Mouse (Mus musculus): ENCODE measurements around the gene Mrpl3. TPM values are rescaled to one million over a fixed set of nuclear protein-coding genes. Genes with fewer than 3 reads are reported as not detected.
"Not testable (repeated sequence)": the region's sequence is repeated elsewhere in the genome, so short reads cannot be mapped to it uniquely, and the experiment has no call there.

Gene Mrpl3
- polyA plus RNA-seq, 1 experiment from 2014 or later = 121 TPM

- Histone ChIP-seq H3K9me3 (no peaks in the 10 kb centered on the region), H3K36me3 (peaks cover 17% of the 10 kb centered on the region), H3K4me3 (replicated peaks) (no peak overlapping the region), H3K27me3 (replicated peaks) (no peaks in the 10 kb centered on the region), H3K4me1 (replicated peaks) (no peaks in the 10 kb centered on the region), H3K27ac (no peak overlapping the region), H3K4me2 (replicated peaks) (no peak overlapping the region), H3K9ac (no peak overlapping the region)
- WGBS = 88% methylated on average over 4 of the region's 4 CpGs
- ATAC-seq = no peak
Observed at GRCm38 (mm10) chr9:105072991-105073748, 20.1 kb downstream of the Mrpl3 start.

- no peaks in the 10 kb centered on the region for H3K4me1 ChIP-seq (replicated peaks)
- no peak overlapping the region for H3K27ac ChIP-seq
- H3K4me3 ChIP-seq (replicated peaks) = no peak overlapping the region
- no peak overlapping the region for H3K9ac ChIP-seq
- H3K9me3 ChIP-seq = no peaks in the 10 kb centered on the region
- WGBS = 91% methylated on average over 8 of the region's 8 CpGs
- no peaks in the 10 kb centered on the region for H3K27me3 ChIP-seq (replicated peaks)
- ATAC-seq = no peak
- peaks cover 14% of the 10 kb centered on the region for H3K36me3 ChIP-seq
- no peak overlapping the region for H3K4me2 ChIP-seq (replicated peaks)
Observed at GRCm38 (mm10) chr9:105074851-105075250, 21.8 kb downstream of the Mrpl3 start.

- Histone ChIP-seq H3K4me2 (replicated peaks) (no peak overlapping the region), H3K27me3 (replicated peaks) (no peaks in the 10 kb centered on the region), H3K27ac (no peak overlapping the region), H3K36me3 (peaks cover 10% of the 10 kb centered on the region), H3K4me3 (replicated peaks) (no peak overlapping the region), H3K9ac (no peak overlapping the region), H3K9me3 (no peaks in the 10 kb centered on the region), H3K4me1 (replicated peaks) (no peaks in the 10 kb centered on the region)
- no peak for ATAC-seq
- 86% methylated on average over 13 of the region's 13 CpGs for WGBS
Observed at GRCm38 (mm10) chr9:105076756-105077424, 23.9 kb downstream of the Mrpl3 start.

DNA sequence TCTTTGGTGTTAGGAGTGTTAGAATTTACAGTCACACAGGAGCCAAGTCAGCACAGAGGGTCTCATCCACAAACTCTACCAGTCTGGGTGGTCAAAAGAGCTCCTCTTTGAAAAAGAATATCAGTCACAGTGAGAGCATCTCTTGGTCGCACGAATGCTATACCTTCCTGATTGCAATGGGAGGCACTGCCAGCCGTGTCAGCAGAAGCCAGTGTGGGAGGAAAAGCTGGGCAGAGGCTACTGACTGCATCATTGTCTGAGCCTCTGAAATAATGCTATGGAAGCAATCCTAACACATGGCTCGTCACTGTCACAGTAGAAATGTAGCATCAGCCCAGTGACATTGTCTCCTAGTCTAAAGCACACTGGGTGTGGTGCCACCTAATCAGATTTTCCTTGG, 25.4 kb downstream of the Mrpl3 start:
- H3K27me3 ChIP-seq (replicated peaks) = no peaks in the 10 kb centered on the region
- H3K4me3 ChIP-seq (replicated peaks) = no peak overlapping the region
- no peak overlapping the region for H3K4me2 ChIP-seq (replicated peaks)
- no peak overlapping the region for H3K9ac ChIP-seq
- H3K36me3 ChIP-seq = peaks cover 4% of the 10 kb centered on the region; the same call in 1 of the 2 replicates
- WGBS = 89% methylated on average over 4 of the region's 4 CpGs
- H3K9me3 ChIP-seq = no peaks in the 10 kb centered on the region
- ATAC-seq = no peak
- no peak overlapping the region for H3K27ac ChIP-seq
- no peaks in the 10 kb centered on the region for H3K4me1 ChIP-seq (replicated peaks)

GRCm38 (mm10) chr9:105080246-105080645, 27.2 kb downstream of the Mrpl3 start:
- Histone ChIP-seq H3K4me3 (replicated peaks) (no peak overlapping the region), H3K9me3 (no peaks in the 10 kb centered on the region), H3K9ac (no peak overlapping the region), H3K36me3 (peaks cover 4% of the 10 kb centered on the region; the same call in 1 of the 2 replicates), H3K4me2 (replicated peaks) (no peak overlapping the region), H3K27me3 (replicated peaks) (no peaks in the 10 kb centered on the region), H3K27ac (no peak overlapping the region), H3K4me1 (replicated peaks) (no peaks in the 10 kb centered on the region)
- ATAC-seq = no peak
- WGBS = 96% methylated on average over 3 of the region's 3 CpGs

- H3K9me3 ChIP-seq = no peaks in the 10 kb centered on the region
- no peak overlapping the region for H3K9ac ChIP-seq
- H3K27me3 ChIP-seq (replicated peaks) = no peaks in the 10 kb centered on the region
- no peak overlapping the region for H3K27ac ChIP-seq
- H3K4me2 ChIP-seq (replicated peaks) = no peak overlapping the region
- H3K4me3 ChIP-seq (replicated peaks) = no peak overlapping the region
- no peaks in the 10 kb centered on the region for H3K36me3 ChIP-seq
- no peak for ATAC-seq
- WGBS = 44% methylated on average over 15 of the region's 15 CpGs
- H3K4me1 ChIP-seq (replicated peaks) = no peaks in the 10 kb centered on the region
Observed at GRCm38 (mm10) chr9:105100807-105101570, 48.0 kb downstream of the Mrpl3 start.

GRCm38 (mm10) chr9:105101911-105102310, 48.9 kb downstream of the Mrpl3 start:
- Histone ChIP-seq H3K36me3 (no peaks in the 10 kb centered on the region), H3K4me3 (replicated peaks) (no peak overlapping the region), H3K27me3 (replicated peaks) (no peaks in the 10 kb centered on the region), H3K4me2 (replicated peaks) (no peak overlapping the region), H3K4me1 (replicated peaks) (no peaks in the 10 kb centered on the region), H3K9ac (no peak overlapping the region), H3K27ac (no peak overlapping the region), H3K9me3 (no peaks in the 10 kb centered on the region)
- 44% methylated on average over 1 of the region's 1 CpGs for WGBS
- ATAC-seq = no peak

- H3K9me3 ChIP-seq = no peaks in the 10 kb centered on the region
- WGBS = 91% methylated on average over 5 of the region's 5 CpGs
- no peak overlapping the region for H3K9ac ChIP-seq
- no peak overlapping the region for H3K4me2 ChIP-seq (replicated peaks)
- H3K36me3 ChIP-seq = no peaks in the 10 kb centered on the region
- no peaks in the 10 kb centered on the region for H3K27me3 ChIP-seq (replicated peaks)
- no peak overlapping the region for H3K27ac ChIP-seq
- no peak for ATAC-seq
- no peak overlapping the region for H3K4me3 ChIP-seq (replicated peaks)
- H3K4me1 ChIP-seq (replicated peaks) = no peaks in the 10 kb centered on the region
Observed at GRCm38 (mm10) chr9:105103893-105104292, 50.9 kb downstream of the Mrpl3 start.

DNA sequence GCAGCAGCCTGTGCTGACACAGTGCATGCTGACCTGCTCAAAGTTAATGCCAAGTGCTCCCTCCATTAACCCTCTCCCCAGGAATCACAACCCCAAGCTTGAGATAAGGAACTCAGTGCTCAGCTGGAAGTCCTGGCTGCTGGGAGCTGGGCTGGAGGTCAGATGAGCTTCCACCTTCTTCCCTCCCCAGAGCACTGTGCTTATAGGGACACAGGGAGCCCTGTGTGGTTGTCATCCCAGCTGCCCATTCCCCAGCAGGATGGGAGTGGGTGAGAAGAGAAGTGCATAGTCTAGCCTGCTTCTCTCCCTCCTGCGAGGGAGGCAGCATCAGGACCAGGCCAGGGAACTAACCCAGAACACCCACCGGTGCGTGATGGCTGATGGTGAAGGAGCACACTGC, 72.2 kb downstream of the Mrpl3 start:
- H3K9ac ChIP-seq; H3K4me3 ChIP-seq (replicated peaks); H3K27ac ChIP-seq; H3K36me3 ChIP-seq; H3K4me1 ChIP-seq (replicated peaks); H3K27me3 ChIP-seq (replicated peaks); ATAC-seq; H3K4me2 ChIP-seq (replicated peaks); H3K9me3 ChIP-seq: not testable (repeated sequence)
- WGBS = 73% methylated on average over 3 of the region's 3 CpGs

Other genes with a start within 250 kb of the Mrpl3 start
- gene Nudt16, start 78.6 kb downstream of the Mrpl3 start, polyA plus RNA-seq (2015; fragmentation: Nextera tagmentation; extraction: Ambion mirVana) = 23.6 and 23.8 TPM in 2 replicates
- gene 1700080E11Rik, start 91.9 kb downstream of the Mrpl3 start, polyA plus RNA-seq (2015; fragmentation: Nextera tagmentation; extraction: Ambion mirVana) = not detected in 2 replicates

Measured in intestine, embryonic 15.5 days (tissue).